Mouse (Mus musculus) layer of hippocampus, adult 2 months (tissue): ENCODE results near the gene Vmn1r52. TPM values are rescaled to one million over a fixed set of nuclear protein-coding genes. Genes with fewer than 3 reads are reported as not detected.
"Not testable (repeated sequence)": the region's sequence is repeated elsewhere in the genome, so short reads cannot be mapped to it uniquely, and the experiment has no call there.

Source experiments
- DNase-seq, 2 experiments: peaks; one replicate each; pipeline ENCODE4 v3.0.0; 2022; ENCODE audit warnings: low spot score in 2 of 2
- H3K27ac ChIP-seq: fragments of 200-600 bp; 2 replicates; pipeline ENCODE4 v1.8.1; 2022
- H3K4me3 ChIP-seq: fragments of 200-600 bp; 2 replicates; pipeline ENCODE4 v1.8.1; 2022; ENCODE audit warnings: mild to moderate bottlenecking
- CTCF ChIP-seq: fragments of 200-600 bp; conservative IDR thresholded peaks from 2 replicates; pipeline ENCODE4 v1.8.1; 2022; ENCODE audit warnings: antibody characterized with exemption, mild to moderate bottlenecking, moderate library complexity
- long read RNA-seq, 2 experiments: library from polyadenylated mRNA; stranded (forward); transcript quantifications; one replicate each; pipeline ENCODE4 v2.0.0; 2021; ENCODE audit warnings: borderline mapping rate in 2 of 2
- total RNA-seq, 2 experiments: library from RNA; stranded (reverse); gene quantifications; 2 replicates each; pipeline ENCODE4 v1.2.3; 2021

The Vmn1r52 gene
- total RNA-seq = not detected
- long read RNA-seq, experiment 1 = 0 reads
- long read RNA-seq, experiment 2 = 0 reads

DNA sequence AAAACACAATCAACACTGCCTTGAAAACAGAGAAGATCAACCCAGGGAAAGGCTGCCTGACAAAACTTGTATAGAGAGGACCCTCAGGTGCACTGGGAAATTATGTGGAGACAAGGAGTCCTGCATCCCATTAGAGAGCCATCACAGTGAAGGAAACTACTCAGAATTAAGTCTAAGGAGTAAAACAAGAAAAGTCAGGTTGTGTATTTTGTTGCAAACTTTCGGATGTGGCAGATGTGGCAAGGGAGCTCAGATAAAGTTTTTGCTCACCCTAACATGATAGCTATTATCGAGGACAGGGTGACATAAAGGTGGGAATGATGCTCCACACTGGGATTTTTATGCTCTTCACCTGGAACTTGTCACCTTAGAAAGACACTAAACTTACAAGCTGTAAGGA, at the start of gene Vmn1r52:
Gene Vmn1r52, plus strand, starts transcription at position 301 of the 400 bp plus-strand sequence.
- Histone ChIP-seq H3K4me3 (no peak within 1 kb of the TSS), H3K27ac (no peak within 1 kb of the TSS)
- no peak for DNase-seq
- TF ChIP-seq CTCF = no peak

DNA sequence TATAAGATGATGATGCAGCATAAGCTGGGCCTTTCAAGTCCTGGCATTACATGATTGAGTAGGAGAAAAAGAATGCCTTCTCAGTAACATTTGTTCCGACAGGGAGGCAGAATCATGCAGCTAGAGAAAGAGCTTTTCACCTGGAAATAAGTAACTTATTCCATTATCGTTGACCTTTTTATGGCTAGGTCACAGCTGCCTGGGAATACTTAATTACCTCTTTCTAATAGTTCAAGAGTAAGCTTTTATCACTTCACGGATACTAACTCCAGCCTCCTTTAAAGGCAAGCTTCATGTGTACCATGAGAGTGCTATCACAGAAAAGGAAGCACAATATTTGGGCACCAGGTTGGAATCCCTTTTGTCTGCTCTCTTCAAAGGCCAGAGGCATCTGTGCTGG, 14.5 kb upstream of the Vmn1r52 start:
- no peak for TF ChIP-seq CTCF
- Histone ChIP-seq H3K27ac (no peak overlapping the region), H3K4me3 (no peak overlapping the region)
- DNase-seq = no peak

DNA sequence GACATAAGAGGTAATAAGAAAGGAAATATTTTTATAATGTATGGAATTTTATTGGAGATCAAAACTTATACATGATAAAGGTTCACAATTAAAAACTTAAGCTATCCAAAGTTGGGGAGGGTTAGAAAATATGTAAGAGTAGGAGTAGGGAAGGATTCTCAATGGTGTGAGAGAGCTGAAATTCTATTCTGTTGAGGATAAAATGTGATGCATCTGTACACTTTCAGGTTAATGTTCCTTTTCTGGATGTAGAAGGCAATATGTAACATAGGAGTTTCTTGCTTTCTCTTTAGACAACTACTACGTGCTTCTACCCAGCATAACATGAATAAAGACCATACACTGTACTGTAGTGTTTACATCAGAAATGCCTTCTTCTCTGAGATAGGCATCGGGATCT, 27.9 kb downstream of the Vmn1r52 start, which contains the start of gene V1ra8:
Gene V1ra8, plus strand, starts transcription at position 301 of the 400 bp plus-strand sequence.
- H3K4me3 ChIP-seq, H3K27ac ChIP-seq, DNase-seq: not testable (repeated sequence)

DNA sequence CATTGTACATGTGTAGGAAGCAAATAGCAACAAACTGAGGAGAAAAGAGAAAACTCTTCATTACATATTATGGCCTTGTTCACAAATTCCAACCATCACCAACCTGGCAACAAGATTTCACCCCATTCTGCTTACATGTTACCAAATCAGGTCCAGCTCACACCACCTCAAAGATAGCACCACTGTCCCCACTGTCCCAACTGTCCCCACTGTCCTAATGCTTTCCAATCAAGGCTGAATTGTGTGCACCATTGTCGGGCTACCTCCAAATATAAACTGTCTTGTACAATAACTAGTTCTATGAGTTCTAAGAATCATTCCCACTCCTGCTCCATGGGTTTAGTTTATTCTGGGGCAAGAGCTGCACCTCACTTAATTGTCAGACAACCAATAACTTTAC, 49.7 kb downstream of the Vmn1r52 start, which contains the start of gene Vmn1r53:
Gene Vmn1r53, minus strand, starts transcription at position 101 of the 400 bp plus-strand sequence.
- no peak for TF ChIP-seq CTCF
- Histone ChIP-seq H3K4me3 (no peak within 1 kb of the TSS), H3K27ac (no peak within 1 kb of the TSS)
- no peak for DNase-seq

Other genes with a start within 250 kb of the Vmn1r52 start
- not detected for gene Vmn1r45, start 234.2 kb upstream of the Vmn1r52 start, total RNA-seq
- not detected for gene Vmn1r46, start 205.5 kb upstream of the Vmn1r52 start, total RNA-seq
- not detected for gene Vmn1r47, start 158.7 kb upstream of the Vmn1r52 start, total RNA-seq
- gene Vmn1r48, start 138.0 kb upstream of the Vmn1r52 start, total RNA-seq = not detected
- not detected for gene Vmn1r49, start 96.3 kb upstream of the Vmn1r52 start, total RNA-seq
- not detected for gene Vmn1r50, start 73.4 kb upstream of the Vmn1r52 start, total RNA-seq
- gene Vmn1r51, start 52.2 kb upstream of the Vmn1r52 start, total RNA-seq = not detected
- gene V1ra8, start 28.0 kb downstream of the Vmn1r52 start, total RNA-seq = not detected
- gene Vmn1r53, start 49.6 kb downstream of the Vmn1r52 start, total RNA-seq = not detected
- not detected for gene Vmn1r54, start 71.5 kb downstream of the Vmn1r52 start, total RNA-seq
- not detected for gene BC048671, start 126.4 kb downstream of the Vmn1r52 start, total RNA-seq
- not detected for gene Chst13, start 150.4 kb downstream of the Vmn1r52 start, total RNA-seq
- not detected for gene Uroc1, start 158.5 kb downstream of the Vmn1r52 start, total RNA-seq
- gene Zxdc, start 194.7 kb downstream of the Vmn1r52 start, total RNA-seq = 10 to 100 TPM; 29.5 to 29.9 TPM